Mouse (Mus musculus) cerebellum, adult 2 months (tissue): ENCODE measurements around the gene Abhd15.

Experiments used
- CTCF ChIP-seq: fragments of 200-500 bp; IDR thresholded peaks from 2 replicates; pipeline ENCODE4 v1.5.1; 2011; ENCODE audit warnings: low read depth, mild to moderate bottlenecking, control low read depth, low read length, moderate library complexity, borderline replicate concordance; ENCODE audit not compliant: insufficient read depth
- POLR2A ChIP-seq: fragments of 200-500 bp; IDR thresholded peaks from 2 replicates; pipeline ENCODE4 v1.6.1; 2011; ENCODE audit warnings: low read length, control low read depth, borderline replicate concordance; ENCODE audit not compliant: insufficient read depth

DNA sequence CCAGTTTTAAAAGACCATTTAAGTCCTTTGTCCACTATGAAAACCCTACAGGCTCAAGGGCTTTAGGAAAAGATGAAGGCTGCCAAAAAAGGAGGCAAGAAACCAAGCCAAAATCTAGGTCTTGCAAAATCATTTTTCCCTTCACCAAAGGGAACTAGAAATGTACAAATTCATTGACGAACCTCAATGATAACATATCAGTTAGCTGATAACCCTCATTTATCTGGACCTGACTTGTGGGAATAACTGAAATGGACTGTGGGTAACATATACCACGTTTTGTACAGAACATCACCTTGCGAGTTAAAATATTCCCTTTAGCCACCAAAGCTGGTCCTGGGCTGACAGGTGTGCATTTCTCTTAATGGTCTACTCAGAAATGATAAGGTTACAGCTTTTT lies 14.7 kb downstream of the Abhd15 start:
- TF ChIP-seq CTCF: no peak
- TF ChIP-seq POLR2A: no peak
